Mouse (Mus musculus) E14TG2a.4 (cell line): ENCODE measurements at regions not wholly inside any gene's neighbourhood (a gene's known extent, or its start where the extent isn't known, plus 50 kb on each side); places are given as distances from the start of the nearest gene placed in this dataset.

Experiments
- CTCF ChIP-seq: conservative IDR thresholded peaks from 2 replicates; pipeline ENCODE4 v1.5.1; 2014; ENCODE audit warnings: low read length
- NANOG ChIP-seq: IDR thresholded peaks from 2 replicates; pipeline ENCODE4 v1.6.1; 2014; ENCODE audit warnings: borderline replicate concordance, low read length, mixed read lengths
- POU5F1 ChIP-seq: IDR thresholded peaks from 2 replicates; pipeline ENCODE4 v1.6.1; 2014; ENCODE audit warnings: low read length, borderline replicate concordance

DNA sequence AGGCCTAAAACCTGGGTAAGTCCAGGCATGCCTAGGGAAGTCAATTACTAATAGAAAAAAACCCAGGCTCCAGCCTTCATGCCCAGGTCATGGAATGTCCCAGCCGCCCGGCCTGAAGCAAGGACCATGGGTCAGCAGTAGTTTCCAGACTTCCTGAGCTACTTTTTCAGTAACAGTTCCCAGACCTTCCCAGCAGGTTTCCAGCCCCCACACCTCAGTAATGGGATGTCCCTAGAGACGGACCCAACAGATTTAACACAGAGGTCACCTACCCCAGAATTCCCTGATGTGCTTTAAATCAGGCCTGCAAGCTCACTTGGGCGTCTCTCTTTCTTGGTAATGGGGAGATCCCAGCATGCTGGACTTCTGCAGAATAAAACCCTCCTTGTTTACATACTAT, 65.2 kb upstream of the Rpl34 start:
- no peak for TF ChIP-seq CTCF
- no peak for TF ChIP-seq POU5F1
- TF ChIP-seq NANOG = no peak
